Mouse (Mus musculus) bone marrow, adult 2 months (tissue): Measurements from ENCODE around the gene Atp2a2. TPM values are rescaled to one million over a fixed set of nuclear protein-coding genes. Genes with fewer than 3 reads are reported as not detected.

Experiments
- H3K27ac ChIP-seq: fragments of 200-500 bp; 2 replicates; pipeline ENCODE4 v1.5.1; 2012; ENCODE audit warnings: low read depth, mild to moderate bottlenecking, control low read depth, inconsistent platforms, low read length; ENCODE audit not compliant: control insufficient read depth, poor library complexity, insufficient read depth
- H3K4me1 ChIP-seq: fragments of 200-500 bp; 2 replicates; pipeline ENCODE4 v1.6.1; 2011; ENCODE audit warnings: low read length; ENCODE audit not compliant: control insufficient read depth, insufficient read depth
- H3K4me3 ChIP-seq: fragments of 200-500 bp; replicated peaks from 2 replicates; pipeline ENCODE3; 2011; ENCODE audit warnings: mild to moderate bottlenecking, low read depth, low read length, control low read depth; ENCODE audit not compliant: control insufficient read depth
- CTCF ChIP-seq: fragments of 200-500 bp; IDR thresholded peaks from 2 replicates; pipeline ENCODE4 v1.5.1; 2011; ENCODE audit warnings: low read length, control low read depth; ENCODE audit not compliant: control insufficient read depth, insufficient read depth
- POLR2A ChIP-seq: fragments of 200-500 bp; IDR thresholded peaks from 2 replicates; pipeline ENCODE4 v1.6.1; 2011; ENCODE audit warnings: low read depth, mild to moderate bottlenecking, control low read depth, low read length, borderline replicate concordance; ENCODE audit not compliant: control insufficient read depth
- WGBS: fragments of 180-500 bp; shearing (Covaris S2); methylation state at CpG from one replicate; pipeline ENCODE4 v1.1.7; 2018; 5-methylcytosine and 5-hydroxymethylcytosine counted together
- polyA plus RNA-seq: library from polyadenylated mRNA; stranded (reverse); fragments of >200 nt; gene quantifications from 2 replicates; pipeline ENCODE4 v1.2.4, GENCODE M21; 2011; ENCODE audit warnings: low replicate concordance; ENCODE audit not compliant: missing spikeins, insufficient read depth, insufficient read length

The Atp2a2 gene
- 19.9 and 35.8 TPM in 2 replicates for polyA plus RNA-seq

DNA sequence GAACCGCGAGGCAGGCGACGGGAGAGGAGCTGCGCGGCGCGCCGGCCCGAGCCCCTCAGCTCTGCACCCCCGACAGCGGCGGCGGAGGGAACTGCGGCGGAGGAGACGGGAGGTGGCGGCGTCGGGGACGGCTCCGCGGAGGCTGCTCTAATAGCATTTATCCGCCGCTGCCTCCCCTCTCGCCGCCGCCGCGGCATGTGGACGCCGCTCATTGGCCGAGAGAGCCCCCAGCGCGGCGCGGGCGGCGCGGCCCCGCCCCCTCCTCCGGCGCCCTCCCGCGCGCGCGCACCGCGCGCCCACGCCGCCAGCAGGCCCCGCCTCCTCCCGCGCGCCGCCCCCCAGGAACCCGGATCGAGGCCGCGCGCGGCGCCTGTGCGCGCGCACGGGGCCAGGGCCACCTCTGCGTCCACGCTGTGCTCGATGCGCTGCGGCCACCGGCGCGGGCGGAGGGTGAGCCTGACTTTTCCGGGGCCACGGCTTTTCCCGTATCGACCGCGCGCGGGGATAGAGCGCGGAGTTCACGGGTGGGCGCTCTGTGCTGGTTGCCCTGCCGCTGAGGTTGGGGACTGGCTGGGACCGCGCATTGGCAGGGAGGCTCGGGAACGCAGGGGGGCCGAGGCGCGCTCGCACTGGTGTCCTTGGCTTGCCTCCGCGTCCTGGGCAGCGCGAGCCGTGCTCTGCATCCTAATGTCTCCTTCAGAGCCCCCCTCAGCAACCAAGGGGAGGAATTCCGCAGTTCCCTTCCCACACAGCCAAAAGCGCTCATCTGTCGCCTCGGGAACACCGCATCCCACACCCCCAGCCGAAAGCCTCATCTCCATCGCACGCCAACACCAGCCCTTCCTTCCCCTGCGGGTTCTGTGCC is at the start of gene Atp2a2:
Atp2a2 (minus strand) TSS at position 149 of the 865 bp plus-strand sequence.
- Histone ChIP-seq H3K27ac (peak within 1 kb of the TSS; percentile 96), H3K4me3 (peak within 1 kb of the TSS; percentile 99), H3K4me1 (no peaks in the 10 kb centered on the region; the same call in 1 of the 2 replicates)
- under 1% methylated on average over 112 of the region's 113 CpGs for WGBS
- TF ChIP-seq CTCF (no peak), POLR2A (peak; percentile 85)

DNA sequence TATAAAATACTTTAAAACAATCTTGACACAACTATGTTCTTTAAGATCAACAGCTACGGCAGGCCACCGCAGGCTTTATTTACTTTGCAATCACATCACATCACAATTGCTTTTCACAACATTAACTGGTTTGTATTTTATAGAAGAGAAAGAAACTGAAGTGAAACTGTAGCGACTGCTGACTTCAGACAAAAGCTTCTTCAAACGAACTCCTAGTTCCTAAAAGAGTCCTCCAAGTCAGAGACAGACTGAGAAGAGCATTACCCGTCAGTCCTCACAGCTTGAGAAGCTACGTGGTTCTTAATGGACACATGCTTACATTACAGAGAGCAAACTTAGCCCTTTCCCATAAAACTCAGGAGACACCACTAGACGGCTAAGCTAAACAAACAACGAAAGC is 48.4 kb upstream of the Atp2a2 start:
- WGBS, result 67% methylated on average over 8 of the region's 8 CpGs
- TF ChIP-seq CTCF (no peak), POLR2A (no peak)
- Histone ChIP-seq H3K27ac (no peak overlapping the region), H3K4me3 (no peak overlapping the region), H3K4me1 (peaks cover 6% of the 10 kb centered on the region; the same call in 1 of the 2 replicates)

DNA sequence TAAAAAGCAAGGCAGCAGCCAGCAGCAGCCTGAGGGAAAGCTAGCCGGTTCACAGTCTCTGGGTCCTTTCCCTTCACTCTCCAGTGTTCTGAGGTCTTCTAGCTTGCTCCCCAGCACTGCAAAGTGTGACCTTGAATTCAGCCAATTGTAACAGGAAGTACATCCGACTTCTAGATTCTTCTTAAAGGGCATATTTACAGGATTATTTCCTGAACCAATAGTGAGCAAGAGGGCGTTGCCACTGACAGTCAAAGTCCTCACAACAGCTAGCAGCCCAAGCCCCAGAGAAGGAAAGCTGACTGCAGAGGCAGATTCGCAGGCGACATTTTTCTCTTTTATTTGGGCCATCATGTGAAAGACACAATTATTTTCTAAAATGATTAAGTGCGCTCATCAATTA is 46.6 kb upstream of the Atp2a2 start:
- H3K4me3 ChIP-seq, result no peak overlapping the region
- TF ChIP-seq POLR2A (no peak), CTCF (no peak)
- WGBS, result 50% methylated on average over 6 of the region's 6 CpGs
- H3K27ac ChIP-seq, result no peak overlapping the region
- peaks cover 6% of the 10 kb centered on the region; the same call in 1 of the 2 replicates for H3K4me1 ChIP-seq

DNA sequence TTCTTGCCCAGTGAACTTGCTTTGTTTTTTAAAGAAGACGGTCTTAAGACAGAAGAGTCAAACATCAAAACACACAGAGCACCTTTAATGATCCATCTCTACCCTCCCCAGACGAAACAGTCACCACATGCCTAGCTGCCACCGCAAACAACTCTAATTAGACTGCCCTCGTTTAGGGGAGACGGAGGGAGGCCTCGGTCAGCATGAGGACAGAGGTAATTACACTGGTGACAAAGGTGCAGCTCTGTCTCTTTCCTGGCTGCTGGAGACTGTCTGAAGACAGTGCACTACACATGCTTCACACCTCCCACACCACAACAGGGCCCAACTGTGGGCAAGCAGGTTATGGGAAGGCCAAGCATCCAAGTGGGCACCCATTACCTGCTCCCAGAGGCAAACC is 45.8 kb upstream of the Atp2a2 start:
- TF ChIP-seq CTCF, result no peak
- 68% methylated on average over 6 of the region's 6 CpGs for WGBS
- no peak overlapping the region for H3K27ac ChIP-seq
- no peak overlapping the region for H3K4me3 ChIP-seq
- H3K4me1 ChIP-seq, result peaks cover 6% of the 10 kb centered on the region; the same call in 1 of the 2 replicates

DNA sequence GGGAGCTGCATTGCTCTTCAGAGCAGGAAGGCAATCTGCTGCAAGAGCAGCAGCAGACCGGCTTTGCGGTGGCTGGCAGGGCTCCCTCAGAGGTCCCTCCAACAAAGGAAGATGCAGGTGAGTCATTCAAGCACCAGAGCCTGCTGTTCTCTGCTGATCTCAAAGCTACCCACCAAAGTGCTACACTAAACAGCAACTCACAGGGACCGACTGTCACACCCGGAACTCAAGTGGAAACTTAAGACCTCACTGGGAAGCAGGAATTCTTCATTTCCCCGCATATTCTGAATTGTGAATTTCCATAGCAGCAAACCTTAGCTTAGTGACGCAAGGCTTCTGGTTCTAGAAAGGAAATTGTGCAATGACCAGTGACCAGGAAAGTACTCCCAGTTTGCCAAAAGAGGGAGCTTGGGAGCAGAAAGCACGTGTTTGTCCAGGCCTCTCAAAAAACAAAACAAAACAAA is 45.3 kb upstream of the Atp2a2 start:
- TF ChIP-seq CTCF (no peak), POLR2A (no peak)
- 6% methylated on average over 7 of the region's 7 CpGs for WGBS
- no peak overlapping the region for H3K4me3 ChIP-seq
- peaks cover 6% of the 10 kb centered on the region; the same call in 1 of the 2 replicates for H3K4me1 ChIP-seq
- no peak overlapping the region for H3K27ac ChIP-seq

DNA sequence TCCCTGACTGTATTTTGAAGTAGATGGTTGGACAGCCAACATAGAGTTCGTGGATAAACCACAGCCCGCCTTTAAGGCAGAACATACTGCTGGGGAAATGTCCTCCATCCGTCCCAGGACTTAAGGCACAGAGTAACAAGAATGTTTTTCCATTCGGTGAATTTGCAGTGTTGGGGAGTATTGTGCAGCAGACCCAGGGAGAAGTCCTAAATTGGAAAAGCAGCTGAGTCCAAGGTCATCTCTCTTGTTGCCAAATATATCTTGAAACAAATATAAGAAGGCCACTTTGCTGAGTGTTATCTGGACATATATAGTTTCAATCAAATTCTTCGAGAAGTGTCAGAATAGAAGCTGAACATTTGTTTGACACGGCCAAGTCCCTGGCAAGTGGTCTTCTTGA is 41.4 kb upstream of the Atp2a2 start:
- H3K4me3 ChIP-seq, result no peak overlapping the region
- TF ChIP-seq POLR2A, result no peak
- TF ChIP-seq CTCF, result no peak
- 77% methylated on average over 6 of the region's 6 CpGs for WGBS
- peaks cover 4% of the 10 kb centered on the region; the same call in 1 of the 2 replicates for H3K4me1 ChIP-seq
- H3K27ac ChIP-seq, result no peak overlapping the region

DNA sequence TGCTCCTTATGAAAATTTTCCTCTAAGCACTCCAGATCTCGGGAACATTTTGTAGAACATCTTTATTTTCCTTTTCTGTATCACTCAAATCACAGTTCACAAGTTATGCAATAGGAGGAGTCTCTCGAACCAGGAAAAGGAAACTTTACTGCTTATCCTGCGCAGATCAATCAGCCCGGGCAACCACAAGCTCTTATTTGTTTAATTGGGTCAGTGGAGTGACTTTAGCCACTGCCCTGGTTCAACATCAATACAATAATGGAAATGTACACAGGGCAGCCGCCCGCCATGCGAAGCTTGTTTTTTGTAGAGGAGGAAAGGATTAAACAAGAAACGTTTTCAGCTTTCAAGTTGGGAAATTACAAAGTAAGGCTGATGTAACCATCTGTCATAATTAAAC is 39.8 kb upstream of the Atp2a2 start:
- Histone ChIP-seq H3K4me1 (peaks cover 2% of the 10 kb centered on the region; the same call in 1 of the 2 replicates), H3K4me3 (no peak overlapping the region), H3K27ac (no peak overlapping the region)
- no peak for TF ChIP-seq POLR2A
- TF ChIP-seq CTCF, result no peak
- 60% methylated on average over 8 of the region's 8 CpGs for WGBS

DNA sequence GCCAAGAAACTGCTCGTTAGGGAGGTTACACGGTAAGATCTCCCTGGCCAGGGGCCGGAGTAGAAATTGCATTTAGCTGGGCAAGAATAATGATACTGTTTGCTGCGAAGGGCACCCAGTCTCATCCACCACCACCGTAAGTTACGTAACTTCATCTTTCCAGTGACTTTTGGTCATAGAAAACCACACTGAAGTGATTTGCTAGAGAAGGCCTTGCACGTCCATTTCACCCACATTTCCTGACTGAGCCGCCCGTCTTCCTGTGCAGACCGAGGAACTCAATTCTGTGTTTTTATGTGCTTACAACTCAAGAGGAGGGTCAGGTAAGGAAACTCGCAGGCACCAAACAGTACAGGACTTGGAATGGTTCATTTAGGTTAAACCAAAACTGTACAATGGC is 36.1 kb upstream of the Atp2a2 start:
- Histone ChIP-seq H3K4me3 (no peak overlapping the region), H3K4me1 (peaks cover 1% of the 10 kb centered on the region; the same call in 1 of the 2 replicates), H3K27ac (no peak overlapping the region)
- 15% methylated on average over 11 of the region's 11 CpGs for WGBS
- TF ChIP-seq CTCF (no peak), POLR2A (no peak)
